Mouse (Mus musculus): ENCODE measurements around the gene Vps26b.

Vps26b gene

DNA sequence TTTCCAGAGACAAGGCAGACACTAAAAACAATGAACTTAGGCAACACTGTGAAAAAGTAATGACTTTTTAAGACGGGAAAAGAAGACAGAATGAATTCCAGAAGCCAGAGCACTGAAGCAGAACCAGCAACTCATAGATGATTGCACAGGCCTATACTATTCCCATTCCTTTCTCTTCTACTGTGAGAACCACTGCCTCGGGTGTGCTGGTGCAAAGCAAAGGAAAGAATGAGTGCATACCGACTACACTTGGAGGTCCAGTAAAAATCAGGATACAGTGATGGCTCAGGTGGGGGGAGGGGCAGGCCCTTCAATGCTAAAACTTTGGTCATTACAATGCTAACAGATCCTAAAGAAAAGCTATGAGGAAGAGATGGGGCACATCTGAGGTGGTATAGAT, 36.0 kb downstream of the Vps26b start:
- DNase-seq (ENCODE audit: low spot score): no peak

DNA sequence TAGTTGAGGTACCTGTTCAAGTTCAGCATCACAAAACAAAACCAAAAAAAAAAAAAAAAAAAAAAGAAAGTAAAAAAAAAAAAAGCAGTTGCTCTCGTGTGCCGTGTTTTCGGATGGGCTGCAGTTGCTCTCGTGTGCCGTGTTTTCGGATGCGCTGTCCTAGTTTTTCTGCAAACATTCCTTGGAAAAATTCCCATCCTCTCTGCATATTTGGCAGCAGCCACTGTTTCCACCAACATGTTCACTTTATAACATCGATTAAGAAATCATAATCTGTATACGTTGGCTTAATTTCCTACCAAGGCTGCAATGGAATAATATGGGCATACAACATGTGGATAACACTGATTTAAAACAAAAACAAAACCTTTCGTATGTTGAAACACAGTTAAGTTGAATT, 36.7 kb downstream of the Vps26b start:
- DNase-seq (ENCODE audit: low spot score): no peak

- DNase-seq (ENCODE audit: low spot score): no peak
These were observed 39.7 kb downstream of the Vps26b start for GRCm38 (mm10) chr9:26990181-26990580.

GRCm38 (mm10) chr9:26985668-26986277, 44.1 kb downstream of the Vps26b start:
- no peak for DNase-seq (ENCODE audit: low spot score)

DNA sequence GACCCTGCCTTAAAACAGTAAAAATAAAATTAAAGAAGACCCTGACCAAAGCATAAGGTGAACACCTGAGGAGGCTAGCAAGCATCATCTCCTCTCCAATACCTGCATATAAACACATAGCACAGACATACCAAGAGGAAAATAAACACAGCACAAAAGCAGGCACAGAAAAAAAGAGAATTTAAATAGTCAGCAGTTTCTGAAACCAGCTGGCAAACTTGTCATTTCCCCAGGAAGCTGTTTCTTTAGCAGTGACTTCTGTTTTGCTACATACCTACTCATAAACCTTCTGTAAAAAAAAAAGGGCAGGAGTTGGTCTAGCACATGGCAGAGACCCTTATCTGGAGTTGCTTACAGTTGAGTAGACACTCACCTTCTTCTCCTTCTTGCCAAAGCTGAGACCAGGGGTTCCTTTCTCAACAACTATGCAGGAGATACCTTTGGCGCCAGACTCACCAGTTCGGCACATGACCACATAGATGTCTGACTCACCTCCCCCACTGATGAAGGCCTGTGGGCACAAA, 44.7 kb downstream of the Vps26b start:
- DNase-seq (ENCODE audit: low spot score): no peak

GRCm38 (mm10) chr9:26978776-26979175, 51.1 kb downstream of the Vps26b start:
- DNase-seq (ENCODE audit: low spot score): no peak

DNA sequence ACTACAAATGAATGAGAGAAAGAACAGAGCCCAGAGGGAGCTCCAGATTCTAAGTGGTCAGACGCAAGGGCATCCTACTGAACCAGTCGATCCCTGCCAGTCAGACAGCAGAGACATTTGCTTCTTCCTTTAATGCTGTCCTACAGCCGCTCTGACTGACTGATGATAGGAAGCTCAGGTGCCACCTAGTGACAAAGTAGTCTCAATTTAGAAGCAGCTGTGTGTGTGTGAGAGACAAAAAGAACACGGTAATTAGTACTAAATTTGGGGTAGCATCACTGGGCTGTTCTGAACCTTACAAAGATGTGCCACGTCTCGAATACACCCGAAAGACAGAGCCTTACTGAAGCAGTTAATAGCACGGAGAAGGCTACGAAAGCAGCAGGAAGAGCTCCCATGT, 52.1 kb downstream of the Vps26b start:
- DNase-seq (ENCODE audit: low spot score): no peak
